Mouse (Mus musculus): ENCODE data around the gene Hpse. TPM values are rescaled to one million over a fixed set of nuclear protein-coding genes. Genes with fewer than 3 reads are reported as not detected.

The Hpse gene
- polyA plus RNA-seq, 1 experiment from 2014 or later: 0.24 TPM

GRCm38 (mm10) chr5:100651486-100651885 is 68.0 kb downstream of the Hpse start:
- Histone ChIP-seq H3K9ac (replicated peaks) (no peak overlapping the region), H3K27ac (no peak overlapping the region), H3K4me3 (replicated peaks) (no peak overlapping the region), H3K4me1 (replicated peaks) (no peaks in the 10 kb centered on the region), H3K27me3 (no peaks in the 10 kb centered on the region), H3K4me2 (replicated peaks) (no peak overlapping the region), H3K36me3 (peaks cover 25% of the 10 kb centered on the region), H3K9me3 (no peaks in the 10 kb centered on the region)
- 83% methylated on average over 10 of the region's 10 CpGs for WGBS
- no peak for ATAC-seq

- H3K36me3 ChIP-seq: peaks cover 21% of the 10 kb centered on the region
- 88% methylated on average over 7 of the region's 7 CpGs for WGBS
Measured at GRCm38 (mm10) chr5:100650969-100651368, 68.5 kb downstream of the Hpse start.

GRCm38 (mm10) chr5:100648546-100648945 is 71.0 kb downstream of the Hpse start:
- Histone ChIP-seq H3K27me3 (no peaks in the 10 kb centered on the region), H3K9me3 (no peaks in the 10 kb centered on the region), H3K4me2 (replicated peaks) (no peak overlapping the region), H3K4me3 (replicated peaks) (no peak overlapping the region), H3K4me1 (replicated peaks) (no peaks in the 10 kb centered on the region), H3K27ac (no peak overlapping the region), H3K36me3 (0 out of 2 replicates have a peak, but pooled peaks cover under 1% of the 10 kb centered on the region), H3K9ac (replicated peaks) (no peak overlapping the region)
- WGBS: 35% methylated on average over 6 of the region's 6 CpGs
- no peak for ATAC-seq

More at GRCm38 (mm10) chr5:100650969-100651368, 68.5 kb downstream of the Hpse start:
- Histone ChIP-seq H3K4me1 (replicated peaks) (no peaks in the 10 kb centered on the region), H3K27me3 (no peaks in the 10 kb centered on the region), H3K4me2 (replicated peaks) (no peak overlapping the region), H3K9me3 (no peaks in the 10 kb centered on the region), H3K4me3 (replicated peaks) (no peak overlapping the region), H3K27ac (no peak overlapping the region), H3K9ac (replicated peaks) (no peak overlapping the region)
- ATAC-seq: no peak

- no peaks in the 10 kb centered on the region for H3K9me3 ChIP-seq
- no peak overlapping the region for H3K4me3 ChIP-seq (replicated peaks)
Measured at GRCm38 (mm10) chr5:100648046-100648445, 71.5 kb downstream of the Hpse start.

GRCm38 (mm10) chr5:100646558-100646957 is 73.0 kb downstream of the Hpse start:
- no peaks in the 10 kb centered on the region for H3K27me3 ChIP-seq
- H3K9ac ChIP-seq (replicated peaks): no peak overlapping the region
- no peaks in the 10 kb centered on the region for H3K4me1 ChIP-seq (replicated peaks)
- H3K36me3 ChIP-seq: no peaks in the 10 kb centered on the region
- ATAC-seq: no peak
- H3K9me3 ChIP-seq: no peaks in the 10 kb centered on the region
- H3K27ac ChIP-seq: no peak overlapping the region
- no peak overlapping the region for H3K4me2 ChIP-seq (replicated peaks)
- H3K4me3 ChIP-seq (replicated peaks): no peak overlapping the region
- WGBS: 78% methylated on average over 4 of the region's 4 CpGs

More at GRCm38 (mm10) chr5:100648046-100648445, 71.5 kb downstream of the Hpse start:
- Histone ChIP-seq H3K36me3 (no peaks in the 10 kb centered on the region), H3K27ac (no peak overlapping the region), H3K9ac (replicated peaks) (no peak overlapping the region), H3K4me2 (replicated peaks) (no peak overlapping the region), H3K27me3 (no peaks in the 10 kb centered on the region), H3K4me1 (replicated peaks) (no peaks in the 10 kb centered on the region)
- 66% methylated on average over 10 of the region's 10 CpGs for WGBS
- no peak for ATAC-seq

- Histone ChIP-seq H3K36me3 (no peaks in the 10 kb centered on the region), H3K4me3 (replicated peaks) (no peak overlapping the region), H3K4me1 (replicated peaks) (no peaks in the 10 kb centered on the region), H3K27ac (no peak overlapping the region), H3K9me3 (no peaks in the 10 kb centered on the region), H3K9ac (replicated peaks) (no peak overlapping the region), H3K4me2 (replicated peaks) (no peak overlapping the region), H3K27me3 (no peaks in the 10 kb centered on the region)
- WGBS: 81% methylated on average over 7 of the region's 7 CpGs
- ATAC-seq: no peak
Measured at GRCm38 (mm10) chr5:100643991-100644535, 75.5 kb downstream of the Hpse start.

GRCm38 (mm10) chr5:100643253-100643990 is 76.1 kb downstream of the Hpse start:
- Histone ChIP-seq H3K4me1 (replicated peaks) (no peaks in the 10 kb centered on the region), H3K27ac (no peak overlapping the region), H3K9ac (replicated peaks) (no peak overlapping the region), H3K9me3 (no peaks in the 10 kb centered on the region), H3K27me3 (no peaks in the 10 kb centered on the region), H3K4me3 (replicated peaks) (no peak overlapping the region), H3K4me2 (replicated peaks) (no peak overlapping the region), H3K36me3 (no peaks in the 10 kb centered on the region)
- ATAC-seq: no peak
- WGBS: 80% methylated on average over 12 of the region's 12 CpGs

- ATAC-seq: no peak
- no peak overlapping the region for H3K4me3 ChIP-seq (replicated peaks)
- no peak overlapping the region for H3K4me2 ChIP-seq (replicated peaks)
- H3K4me1 ChIP-seq (replicated peaks): no peaks in the 10 kb centered on the region
- 92% methylated on average over 5 of the region's 5 CpGs for WGBS
- no peak overlapping the region for H3K27ac ChIP-seq
- H3K36me3 ChIP-seq: no peaks in the 10 kb centered on the region
- H3K9me3 ChIP-seq: no peaks in the 10 kb centered on the region
- no peak overlapping the region for H3K9ac ChIP-seq (replicated peaks)
- no peaks in the 10 kb centered on the region for H3K27me3 ChIP-seq
Measured at GRCm38 (mm10) chr5:100642316-100642715, 77.2 kb downstream of the Hpse start.

GRCm38 (mm10) chr5:100638483-100638882 is 81.0 kb downstream of the Hpse start:
- Histone ChIP-seq H3K27ac (no peak overlapping the region), H3K36me3 (no peaks in the 10 kb centered on the region), H3K9me3 (no peaks in the 10 kb centered on the region), H3K9ac (replicated peaks) (no peak overlapping the region), H3K4me1 (replicated peaks) (no peaks in the 10 kb centered on the region), H3K4me3 (replicated peaks) (no peak overlapping the region), H3K27me3 (no peaks in the 10 kb centered on the region), H3K4me2 (replicated peaks) (no peak overlapping the region)
- WGBS: 89% methylated on average over 8 of the region's 8 CpGs
- ATAC-seq: no peak

GRCm38 (mm10) chr5:100636794-100637544 is 82.5 kb downstream of the Hpse start:
- H3K27ac ChIP-seq: no peak overlapping the region
- 74% methylated on average over 8 of the region's 8 CpGs for WGBS
- H3K4me1 ChIP-seq (replicated peaks): no peaks in the 10 kb centered on the region
- H3K9ac ChIP-seq (replicated peaks): no peak overlapping the region
- no peak overlapping the region for H3K4me3 ChIP-seq (replicated peaks)
- no peak for ATAC-seq
- no peaks in the 10 kb centered on the region for H3K9me3 ChIP-seq
- no peaks in the 10 kb centered on the region for H3K27me3 ChIP-seq
- no peak overlapping the region for H3K4me2 ChIP-seq (replicated peaks)
- H3K36me3 ChIP-seq: no peaks in the 10 kb centered on the region

- Histone ChIP-seq H3K36me3 (no peaks in the 10 kb centered on the region), H3K4me2 (replicated peaks) (no peak overlapping the region), H3K4me1 (replicated peaks) (no peaks in the 10 kb centered on the region), H3K27me3 (no peaks in the 10 kb centered on the region), H3K9me3 (no peaks in the 10 kb centered on the region), H3K27ac (no peak overlapping the region), H3K4me3 (replicated peaks) (no peak overlapping the region), H3K9ac (replicated peaks) (no peak overlapping the region)
- WGBS: 87% methylated on average over 4 of the region's 4 CpGs
- ATAC-seq: no peak
Measured at GRCm38 (mm10) chr5:100635908-100636307, 83.6 kb downstream of the Hpse start.

- H3K4me1 ChIP-seq (replicated peaks): no peaks in the 10 kb centered on the region
- H3K9ac ChIP-seq (replicated peaks): no peak overlapping the region
- 89% methylated on average over 8 of the region's 8 CpGs for WGBS
- no peak overlapping the region for H3K4me3 ChIP-seq (replicated peaks)
- no peaks in the 10 kb centered on the region for H3K27me3 ChIP-seq
- no peak for ATAC-seq
- no peak overlapping the region for H3K27ac ChIP-seq
- H3K4me2 ChIP-seq (replicated peaks): no peak overlapping the region
- H3K9me3 ChIP-seq: no peaks in the 10 kb centered on the region
- H3K36me3 ChIP-seq: no peaks in the 10 kb centered on the region
Measured at GRCm38 (mm10) chr5:100634885-100635478, 84.5 kb downstream of the Hpse start.
